Mouse (Mus musculus) lung, embryonic 16.5 days (tissue): ENCODE measurements around the gene Lbp. TPM values are rescaled to one million over a fixed set of nuclear protein-coding genes. Genes with fewer than 3 reads are reported as not detected.
A peak's percentile ranks its signal among the peaks of the same experiment; 100 is the strongest.

Source experiments
- ATAC-seq: fragments of 200-750 bp; cut with Nextera tagmentation; 2 replicates; pipeline ENCODE4 v1.8.0; 2017; ENCODE audit warnings: low read depth, mild to moderate bottlenecking, moderate library complexity
- H3K27ac ChIP-seq: fragments of 300-500 bp; sonication (generic); 2 replicates; pipeline ENCODE4 v1.5.1; 2014; ENCODE audit warnings: mild to moderate bottlenecking, control low read depth, low read length
- H3K27me3 ChIP-seq: fragments of 300-500 bp; sonication (generic); 2 replicates; pipeline ENCODE4 v1.6.1; 2014; ENCODE audit warnings: low read depth, low read length, mixed read lengths; ENCODE audit not compliant: control insufficient read depth, insufficient read depth
- H3K36me3 ChIP-seq: fragments of 300-500 bp; sonication (generic); 2 replicates; pipeline ENCODE4 v1.6.1; 2014; ENCODE audit warnings: low read length; ENCODE audit not compliant: control insufficient read depth, insufficient read depth
- H3K4me1 ChIP-seq: fragments of 300-500 bp; sonication (generic); replicated peaks from 2 replicates; pipeline ENCODE4 v1.6.1; 2014; ENCODE audit warnings: low read length, mixed read lengths; ENCODE audit not compliant: control insufficient read depth, insufficient read depth
- H3K4me2 ChIP-seq: fragments of 300-500 bp; sonication (generic); 2 replicates; pipeline ENCODE4 v1.6.1; 2014; ENCODE audit warnings: low read depth, low read length, control low read depth
- H3K4me3 ChIP-seq: fragments of 300-500 bp; sonication (generic); 2 replicates; pipeline ENCODE4 v1.5.1; 2014; ENCODE audit warnings: mild to moderate bottlenecking, low read length, control low read depth
- H3K9ac ChIP-seq: fragments of 300-500 bp; sonication (generic); 2 replicates; pipeline ENCODE4 v1.6.1; 2014; ENCODE audit warnings: low read length, control low read depth
- H3K9me3 ChIP-seq: fragments of 300-500 bp; sonication (generic); 2 replicates; pipeline ENCODE4 v1.6.1; 2016; ENCODE audit warnings: low read length; ENCODE audit not compliant: control insufficient read depth
- WGBS: fragments of 180-500 bp; shearing (Covaris S2); extraction: QIAGEN DNeasy Blood & Tissue Kit; methylation state at CpG from one replicate; pipeline ENCODE4 v1.1.7; 2014; 5-methylcytosine and 5-hydroxymethylcytosine counted together
- polyA plus RNA-seq: library from polyadenylated mRNA; unstranded; fragments of >200 nt; fragmentation: Nextera tagmentation; extraction: Ambion mirVana; gene quantifications from 2 replicates; pipeline ENCODE4 v1.2.1, GENCODE M21; 2015

Lbp gene
- polyA plus RNA-seq, 1 experiment from 2014 or later: 15.0 TPM

DNA sequence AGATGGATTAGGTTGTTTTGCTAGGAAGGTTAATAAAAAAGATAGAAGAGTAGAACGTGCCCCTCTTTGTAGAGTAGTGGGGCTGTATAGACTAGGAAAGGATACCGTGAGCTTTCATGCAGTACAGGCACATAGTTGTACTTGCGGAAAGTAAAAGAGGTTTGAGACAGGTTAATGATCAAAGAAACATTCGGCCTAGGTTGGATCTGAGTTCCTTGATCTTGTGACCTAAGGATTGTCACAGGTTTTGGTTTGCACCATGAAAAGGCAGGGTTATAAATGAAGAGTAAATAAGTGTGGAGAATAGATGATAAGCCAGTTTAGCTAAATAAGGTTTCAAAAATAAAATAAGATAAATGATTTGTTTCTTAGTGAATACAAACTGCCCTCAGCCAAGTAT is 57.9 kb downstream of the Lbp start:
- peaks cover 11% of the 10 kb centered on the region for H3K36me3 ChIP-seq
- no peak overlapping the region for H3K4me2 ChIP-seq
- H3K4me1 ChIP-seq: peaks cover 12% of the 10 kb centered on the region
- no peak overlapping the region for H3K4me3 ChIP-seq
- no peak for ATAC-seq
- H3K9me3 ChIP-seq: no peaks in the 10 kb centered on the region
- 73% methylated on average over 4 of the region's 4 CpGs for WGBS
- H3K27ac ChIP-seq: no peak overlapping the region
- no peak overlapping the region for H3K9ac ChIP-seq
- no peaks in the 10 kb centered on the region; the same call in 1 of the 2 replicates for H3K27me3 ChIP-seq

DNA sequence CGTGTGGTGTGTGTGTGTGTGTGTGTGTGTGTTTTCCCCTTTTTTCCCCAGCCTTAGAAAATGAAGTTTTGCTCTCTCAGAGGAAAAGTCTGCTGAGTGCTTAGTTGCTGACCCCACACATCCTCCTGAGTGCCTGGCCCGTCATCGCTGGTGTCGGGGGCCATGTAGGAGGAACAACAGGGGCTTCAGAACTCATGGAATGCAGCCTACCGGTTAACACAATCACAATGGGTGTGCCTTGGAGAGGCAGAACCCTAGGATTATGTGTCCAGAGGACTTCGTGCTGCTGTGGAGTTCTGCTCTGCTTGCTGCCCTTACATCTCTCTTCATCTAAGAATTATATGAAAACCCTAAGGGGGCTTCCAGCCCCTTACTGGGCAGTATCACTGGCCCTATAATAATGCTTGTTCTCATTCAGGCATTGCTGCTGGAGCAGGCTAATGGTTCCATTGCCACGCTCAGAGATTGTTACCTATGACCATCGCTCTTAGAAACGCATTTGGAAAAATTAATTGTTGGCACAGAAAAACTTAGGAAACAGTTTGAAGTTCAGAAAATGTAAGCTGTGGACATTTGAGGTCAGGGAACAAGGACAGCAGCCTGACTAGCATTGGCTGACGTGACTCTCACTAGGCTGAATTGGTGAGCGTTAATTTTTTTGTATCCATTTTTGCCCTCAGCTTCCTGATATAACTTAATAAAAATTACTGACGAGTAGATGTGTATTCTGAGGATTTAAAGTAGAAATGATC is 59.0 kb downstream of the Lbp start:
- no peak overlapping the region for H3K9ac ChIP-seq
- no peak overlapping the region for H3K4me3 ChIP-seq
- no peak for ATAC-seq
- H3K4me2 ChIP-seq: no peak overlapping the region
- H3K36me3 ChIP-seq: 0 out of 2 replicates have a peak, but pooled peaks cover under 1% of the 10 kb centered on the region
- no peaks in the 10 kb centered on the region; the same call in 1 of the 2 replicates for H3K27me3 ChIP-seq
- no peak overlapping the region for H3K27ac ChIP-seq
- WGBS: 72% methylated on average over 12 of the region's 12 CpGs
- H3K9me3 ChIP-seq: no peaks in the 10 kb centered on the region
- peaks cover 3% of the 10 kb centered on the region for H3K4me1 ChIP-seq

DNA sequence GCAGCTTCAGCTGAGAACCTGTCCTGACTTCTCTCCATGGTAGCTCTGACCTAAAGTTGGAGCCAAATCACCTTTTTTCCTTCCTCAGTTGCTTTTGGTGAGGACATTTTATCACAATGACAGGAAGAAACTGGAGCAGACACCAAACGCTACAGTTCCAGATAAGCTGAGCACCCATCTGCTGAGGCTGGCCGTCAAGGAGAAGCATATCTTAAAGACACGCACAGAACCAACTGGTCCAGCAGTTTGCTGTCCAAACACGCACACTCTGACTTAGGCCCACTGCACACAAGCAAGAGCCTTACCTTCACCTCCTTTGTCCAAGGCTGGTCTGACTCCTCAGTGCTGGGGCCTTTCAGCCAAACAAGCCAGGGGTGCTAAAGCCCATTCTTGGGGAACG is 61.4 kb downstream of the Lbp start:
- Histone ChIP-seq H3K27ac (no peak overlapping the region), H3K36me3 (no peaks in the 10 kb centered on the region), H3K4me2 (no peak overlapping the region), H3K4me1 (no peaks in the 10 kb centered on the region; the same call in 1 of the 2 replicates), H3K4me3 (no peak overlapping the region), H3K9me3 (no peaks in the 10 kb centered on the region), H3K9ac (no peak overlapping the region), H3K27me3 (no peaks in the 10 kb centered on the region; the same call in 1 of the 2 replicates)
- 70% methylated on average over 5 of the region's 5 CpGs for WGBS
- no peak for ATAC-seq

DNA sequence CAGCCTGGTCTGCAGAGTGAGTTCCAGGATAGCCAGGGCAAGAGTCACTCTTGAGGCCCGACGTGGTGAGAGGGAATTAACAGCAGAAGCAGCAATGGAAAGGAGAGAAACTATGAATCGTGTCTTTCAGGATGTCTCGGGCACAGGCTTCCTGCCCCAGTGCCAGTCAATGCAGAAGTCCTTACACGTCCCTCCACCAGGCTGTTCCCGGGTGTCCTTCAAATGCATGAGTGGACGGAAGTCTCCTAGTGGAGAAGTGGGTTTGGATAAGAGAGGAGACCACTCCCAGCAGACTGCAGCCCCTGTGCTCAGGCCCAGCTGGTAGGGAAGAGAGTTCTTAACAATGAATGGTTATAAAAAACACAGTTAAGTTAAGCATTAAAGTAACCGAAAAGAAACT is 62.0 kb downstream of the Lbp start:
- Histone ChIP-seq H3K27ac (no peak overlapping the region), H3K4me2 (no peak overlapping the region), H3K36me3 (no peaks in the 10 kb centered on the region), H3K9ac (no peak overlapping the region), H3K9me3 (no peaks in the 10 kb centered on the region), H3K27me3 (no peaks in the 10 kb centered on the region; the same call in 1 of the 2 replicates), H3K4me3 (no peak overlapping the region), H3K4me1 (peaks cover 6% of the 10 kb centered on the region)
- ATAC-seq: no peak
- 86% methylated on average over 8 of the region's 8 CpGs for WGBS

DNA sequence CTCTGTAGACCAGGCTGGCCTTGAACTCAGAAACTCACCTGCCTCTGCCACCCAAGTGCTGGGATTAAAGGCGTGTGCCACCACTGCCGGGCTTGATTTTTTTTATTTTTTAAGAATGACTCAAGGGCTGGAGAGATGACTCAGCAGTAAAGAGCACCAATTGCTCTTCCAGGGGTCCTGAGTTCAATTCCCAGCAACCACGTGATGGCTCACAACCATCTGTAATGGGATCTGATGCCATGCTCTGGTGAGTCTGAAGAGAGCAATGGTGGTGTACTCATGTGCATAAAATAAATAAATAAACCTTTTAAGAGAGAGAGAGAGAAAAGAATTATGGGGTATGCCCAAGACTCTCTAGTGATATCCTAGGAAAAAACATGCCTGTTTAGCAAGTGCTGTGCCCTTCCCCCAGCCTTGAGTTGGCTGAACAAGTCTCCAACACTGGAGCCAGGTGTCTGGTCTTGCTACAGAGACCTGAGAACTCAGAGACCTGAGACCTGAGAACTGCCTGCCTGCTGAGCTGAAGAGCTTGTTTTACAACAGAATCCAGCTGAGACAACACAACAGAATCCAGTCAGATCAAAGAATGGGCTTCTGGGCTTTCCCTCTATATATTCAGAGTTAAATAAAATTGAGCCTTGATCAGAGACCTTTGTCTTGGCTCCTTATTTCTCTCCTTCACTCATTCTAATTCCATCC is 63.3 kb downstream of the Lbp start:
- Histone ChIP-seq H3K9ac (no peak overlapping the region), H3K4me3 (no peak overlapping the region), H3K27me3 (peaks cover 1% of the 10 kb centered on the region), H3K27ac (no peak overlapping the region), H3K9me3 (no peaks in the 10 kb centered on the region), H3K4me1 (peaks cover 8% of the 10 kb centered on the region), H3K4me2 (no peak overlapping the region), H3K36me3 (no peaks in the 10 kb centered on the region)
- no peak for ATAC-seq
- WGBS: 76% methylated on average over 3 of the region's 3 CpGs

DNA sequence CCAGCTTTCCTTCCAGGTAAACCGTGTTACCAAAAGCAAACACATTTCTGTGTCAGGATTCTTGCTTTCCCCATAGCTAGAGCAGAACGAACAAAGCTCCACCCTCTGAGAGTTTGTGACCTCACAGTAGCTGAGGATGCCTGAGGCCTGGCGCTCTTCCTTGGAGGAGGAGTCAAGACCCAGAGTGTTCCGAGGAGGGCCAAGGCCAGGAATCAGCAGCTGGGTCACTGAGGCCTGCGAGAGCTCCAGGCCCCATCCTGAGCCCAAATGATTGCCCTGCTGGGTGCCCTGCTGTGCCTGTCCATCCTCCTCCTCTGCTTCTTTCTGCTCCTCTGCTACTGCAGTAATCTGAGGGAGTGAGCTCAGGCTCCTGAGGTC is 63.9 kb downstream of the Lbp start:
- ATAC-seq: 0 out of 2 replicates have a peak, but pooled peaks have one; percentile 25
- no peak overlapping the region for H3K27ac ChIP-seq
- no peak overlapping the region for H3K9ac ChIP-seq
- 13% methylated on average over 5 of the region's 5 CpGs for WGBS
- peaks cover 9% of the 10 kb centered on the region for H3K4me1 ChIP-seq
- no peaks in the 10 kb centered on the region for H3K9me3 ChIP-seq
- no peaks in the 10 kb centered on the region for H3K36me3 ChIP-seq
- H3K4me3 ChIP-seq: no peak overlapping the region
- H3K4me2 ChIP-seq: no peak overlapping the region
- H3K27me3 ChIP-seq: peaks cover 6% of the 10 kb centered on the region

DNA sequence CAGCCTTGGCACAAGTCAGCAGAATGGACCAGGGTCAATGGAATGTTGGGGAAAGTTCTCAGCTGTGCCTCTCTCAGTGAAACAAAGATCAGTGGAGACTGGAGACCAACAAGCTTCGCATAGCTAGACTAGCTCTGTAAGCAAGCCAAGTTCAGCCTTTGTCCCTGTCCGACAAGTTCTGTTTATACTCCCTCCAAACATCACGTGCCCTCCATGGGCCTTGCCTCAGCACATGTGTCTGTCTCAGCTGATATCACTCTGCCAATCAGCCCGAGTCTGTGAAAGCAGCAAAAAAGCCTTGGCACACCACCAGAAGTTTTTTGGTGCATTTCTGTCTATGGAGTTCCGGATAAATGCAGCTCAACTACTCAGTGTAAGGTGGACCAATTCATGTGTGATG is 66.8 kb downstream of the Lbp start:
- Histone ChIP-seq H3K27ac (peak overlapping the region; percentile 25; the same call in 1 of the 2 replicates), H3K27me3 (peaks cover 25% of the 10 kb centered on the region), H3K9ac (no peak overlapping the region), H3K4me1 (peaks cover 15% of the 10 kb centered on the region), H3K36me3 (no peaks in the 10 kb centered on the region), H3K4me2 (no peak overlapping the region), H3K9me3 (no peaks in the 10 kb centered on the region), H3K4me3 (no peak overlapping the region)
- WGBS: 13% methylated on average over 5 of the region's 5 CpGs
- ATAC-seq: peak; percentile 86

DNA sequence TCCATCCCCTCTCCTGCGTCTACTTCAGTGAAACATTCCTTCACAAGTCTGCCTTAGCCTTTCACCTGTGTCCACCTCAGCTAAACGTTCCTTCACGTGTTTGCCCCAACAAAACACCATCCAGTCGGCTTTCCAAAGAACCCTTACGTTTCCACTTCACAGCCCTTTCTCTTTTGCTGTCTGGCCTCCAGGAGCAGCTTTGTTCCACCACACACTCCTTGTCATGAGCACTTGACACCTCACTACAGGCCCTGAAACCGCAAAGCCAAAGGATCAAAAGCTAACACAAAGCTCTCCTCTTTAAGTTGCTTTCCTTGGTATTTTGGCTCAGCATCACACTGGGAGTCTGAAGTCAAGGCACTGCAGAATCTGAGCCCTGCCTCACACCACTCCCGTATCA is 67.2 kb downstream of the Lbp start:
- peaks cover 25% of the 10 kb centered on the region for H3K27me3 ChIP-seq
- peak; percentile 39 for ATAC-seq
- H3K4me3 ChIP-seq: no peak overlapping the region
- no peaks in the 10 kb centered on the region for H3K9me3 ChIP-seq
- H3K9ac ChIP-seq: no peak overlapping the region
- H3K27ac ChIP-seq: no peak overlapping the region
- H3K36me3 ChIP-seq: no peaks in the 10 kb centered on the region
- H3K4me1 ChIP-seq: peaks cover 15% of the 10 kb centered on the region
- WGBS: 29% methylated on average over 7 of the region's 7 CpGs
- H3K4me2 ChIP-seq: no peak overlapping the region

DNA sequence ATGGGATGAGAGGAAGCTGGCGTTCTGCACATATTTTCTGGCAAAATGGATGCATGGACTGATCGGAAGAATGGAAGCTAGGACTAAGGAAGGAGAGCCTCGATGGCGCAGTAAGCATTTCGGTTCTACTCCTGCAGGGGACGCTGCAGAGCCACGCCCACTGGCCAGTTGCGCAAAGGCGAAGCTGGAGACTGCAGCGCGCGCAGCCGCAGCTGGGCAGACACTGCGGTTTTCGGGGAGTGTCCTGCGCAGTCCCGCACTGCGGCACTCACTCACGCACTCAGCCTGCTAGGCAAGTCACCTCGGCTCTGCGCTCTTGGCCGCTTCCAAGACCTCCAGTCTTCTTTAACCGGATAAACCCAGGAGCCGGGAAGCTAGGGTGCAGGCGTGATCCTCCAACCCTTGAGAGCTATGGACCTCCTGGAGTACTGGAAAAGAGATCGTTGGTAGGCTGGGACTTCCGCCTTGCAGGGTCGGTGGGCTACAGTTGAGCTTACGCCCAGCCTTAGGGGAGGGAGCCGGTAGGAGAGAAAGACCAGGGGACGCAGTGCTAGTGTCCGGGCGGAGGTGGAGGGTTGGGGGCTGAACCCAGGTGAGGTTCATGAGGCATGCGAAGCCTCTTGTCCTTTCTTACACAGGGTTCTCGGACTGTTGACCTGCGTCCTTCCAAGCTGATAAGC is 69.3 kb downstream of the Lbp start, which contains the start of gene Snhg11:
Snhg11 (plus strand) TSS at position 196 of the 680 bp plus-strand sequence.
- Histone ChIP-seq H3K9ac (peak within 1 kb of the TSS; percentile 16; the same call in 1 of the 2 replicates), H3K4me2 (peak within 1 kb of the TSS; percentile 46), H3K36me3 (no peaks in the 10 kb centered on the region), H3K4me3 (peak within 1 kb of the TSS; percentile 27), H3K9me3 (no peaks in the 10 kb centered on the region), H3K27me3 (peaks cover 25% of the 10 kb centered on the region), H3K4me1 (peaks cover 15% of the 10 kb centered on the region), H3K27ac (no peak within 1 kb of the TSS)
- WGBS: under 1% methylated on average over 36 of the region's 36 CpGs
- ATAC-seq: no peak
